11 mouse cellular contexts compared by ENCODE assay signal in genomic region chr12:5793051-5793450, GRCm38 (mm10).
DNase-seq lines count a peak whose midpoint lies in the region; ATAC-seq lines count a peak whose summit lies in the region.
"Had no signal": no experiment of that assay in that cellular context is flagged by ENCODE, and none has a peak within 500 bp of the region (broad histone marks: within the 10 kb centered on the region; RNA-seq: fewer than 3 reads in every experiment).

No protein-coding gene starts in this region.

- no peaks in the 10 kb centered on the region for H3K36me3 ChIP-seq in hindbrain, embryonic 11.5 days (ENCODE audit: control insufficient read depth, insufficient read depth, low read length)
- no peaks in the 10 kb centered on the region for H3K36me3 ChIP-seq in forebrain, embryonic 15.5 days
- H3K36me3 ChIP-seq: forebrain, embryonic 12.5 days; hindbrain, embryonic 15.5 days had no signal

- WGBS in hindbrain, embryonic 11.5 days, result 89% methylated on average over 7 of the region's 7 CpGs
- 74% methylated on average over 7 of the region's 7 CpGs for WGBS in forebrain, embryonic 15.5 days

- no peak for ATAC-seq in hindbrain, embryonic 11.5 days (ENCODE audit: low FRiP score)
- no peak for ATAC-seq in forebrain, embryonic 15.5 days (replicated peaks)

- DNase-seq in kidney, postnatal 14 days, result peak; percentile 36
- DNase-seq in kidney, adult 18-20 months, result no peak
- DNase-seq in right cerebral cortex, adult 2 months (ENCODE audit: low spot score in 2 of 2), result peak; percentile 24 to 27
- DNase-seq in right cerebral cortex, postnatal 10 days (ENCODE audit: low spot score in 2 of 2), result no peak
- peak; percentile 52 to 54 for DNase-seq in gastrocnemius, adult 8-10 months (ENCODE audit: low spot score in 2 of 2)
- DNase-seq in skeletal muscle tissue, adult 2 months (ENCODE audit: low read depth, low spot score), result peak; percentile 87
- DNase-seq in hindbrain, embryonic 11.5 days (ENCODE audit: low spot score), result no peak
- DNase-seq: liver had no signal

- no peaks in the 10 kb centered on the region for H3K9me3 ChIP-seq in hindbrain, embryonic 11.5 days (ENCODE audit: control insufficient read depth, low read length)
- no peaks in the 10 kb centered on the region for H3K9me3 ChIP-seq in forebrain, embryonic 15.5 days
- H3K9me3 ChIP-seq: forebrain, embryonic 12.5 days; hindbrain, embryonic 15.5 days had no signal

- no peak overlapping the region for H3K27ac ChIP-seq in hindbrain, embryonic 11.5 days (ENCODE audit: low read depth, low read length)
- no peak overlapping the region for H3K27ac ChIP-seq in forebrain, embryonic 15.5 days (replicated peaks)
- H3K27ac ChIP-seq: forebrain, embryonic 12.5 days; hindbrain, embryonic 15.5 days had no signal

- no peak overlapping the region for H3K4me3 ChIP-seq in hindbrain, embryonic 11.5 days (ENCODE audit: low read depth, low read length)
- H3K4me3 ChIP-seq in forebrain, embryonic 15.5 days, result no peak overlapping the region
- H3K4me3 ChIP-seq: forebrain, embryonic 12.5 days; hindbrain, embryonic 15.5 days had no signal

- H3K27me3 ChIP-seq in hindbrain, embryonic 11.5 days (ENCODE audit: control insufficient read depth, insufficient read depth, low read length), result no peaks in the 10 kb centered on the region
- no peaks in the 10 kb centered on the region for H3K27me3 ChIP-seq in forebrain, embryonic 15.5 days
- H3K27me3 ChIP-seq: forebrain, embryonic 12.5 days; hindbrain, embryonic 15.5 days had no signal

- no peaks in the 10 kb centered on the region for H3K4me1 ChIP-seq in hindbrain, embryonic 11.5 days (replicated peaks; ENCODE audit: control insufficient read depth, insufficient read depth, low read length)
- no peaks in the 10 kb centered on the region for H3K4me1 ChIP-seq in forebrain, embryonic 15.5 days
- H3K4me1 ChIP-seq: forebrain, embryonic 12.5 days; hindbrain, embryonic 15.5 days had no signal

- H3K4me2 ChIP-seq in hindbrain, embryonic 11.5 days (replicated peaks; ENCODE audit: low read depth, low read length), result no peak overlapping the region
- no peak overlapping the region for H3K4me2 ChIP-seq in forebrain, embryonic 15.5 days (replicated peaks)
- H3K4me2 ChIP-seq: forebrain, embryonic 12.5 days; hindbrain, embryonic 15.5 days had no signal

- no peak overlapping the region for H3K9ac ChIP-seq in hindbrain, embryonic 11.5 days (ENCODE audit: low read depth, low read length)
- H3K9ac ChIP-seq in forebrain, embryonic 15.5 days (replicated peaks), result no peak overlapping the region
- H3K9ac ChIP-seq: forebrain, embryonic 12.5 days; hindbrain, embryonic 15.5 days had no signal

Comparison
In these comparisons a context has a peak if more than half of its experiments do, and no peak if none do; other contexts are left out.
1. DNase-seq: peak in kidney, postnatal 14 days (single experiment), right cerebral cortex, adult 2 months (2 of 2), gastrocnemius, adult 8-10 months (2 of 2) and skeletal muscle tissue, adult 2 months (single experiment); none in kidney, adult 18-20 months (single experiment), right cerebral cortex, postnatal 10 days (0 of 2) and hindbrain, embryonic 11.5 days (single experiment).